10 mouse cellular contexts compared by ENCODE assay signal in the genomic region with DNA sequence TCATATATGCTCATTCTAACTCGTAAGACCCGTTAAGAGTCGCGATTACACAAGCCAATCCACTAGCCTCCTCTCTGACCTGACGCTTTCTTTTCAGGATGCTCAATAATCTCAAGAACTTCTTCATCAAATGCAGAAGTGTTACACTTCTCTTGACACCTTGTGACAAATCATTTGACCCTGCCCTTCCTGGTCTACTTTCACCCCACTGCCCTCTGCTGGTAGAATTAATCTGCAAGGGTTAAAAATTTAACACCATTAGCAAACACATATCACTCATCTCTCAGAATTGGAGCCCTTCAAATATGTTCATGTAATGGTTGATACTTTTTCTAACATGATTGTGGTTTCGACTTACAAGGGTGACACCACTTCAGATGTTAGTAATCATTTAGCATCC. TPM values are rescaled to one million over a fixed set of nuclear protein-coding genes. Genes with fewer than 3 reads are reported as not detected.
DNase-seq lines count a peak whose midpoint lies in the region; ATAC-seq lines count a peak whose summit lies in the region.
"Had no signal": no experiment of that assay in that cellular context is flagged by ENCODE, and none has a peak within 500 bp of the region (broad histone marks: within the 10 kb centered on the region; RNA-seq: fewer than 3 reads in every experiment).

No protein-coding gene starts in this region.

- peak; percentile 92 for ATAC-seq in megakaryocyte, adult 5-6 weeks (ENCODE audit: poor library complexity, severe bottlenecking)
- ATAC-seq: midbrain, embryonic 16.5 days had no signal

- intact Hi-C loops in gastrocnemius, postnatal 36 days (cut with DNase I): no loop called here

- DNase-seq in cerebellum, postnatal 10 days: peak; percentile 31 to 46
- DNase-seq in cerebellum, adult 11-12 months: no peak
- peak; percentile 14 for DNase-seq in lung, postnatal 36 days
- DNase-seq in lung, postnatal 4 days: no peak
- DNase-seq in MEL-GATA-1-ER (ENCODE audit: extremely low read depth, low read depth): peak; percentile 22
- no peak for DNase-seq in gastrocnemius, postnatal 36 days
- DNase-seq in testis, postnatal 14 days (ENCODE audit: low spot score): no peak
- DNase-seq: kidney, adult 11 months had no signal

RNA-seq across cellular contexts. Expression of a gene that starts 37.2 kb away (rescaled TPM):
- 31.2 and 42.5 TPM in 2 replicates for total RNA-seq in megakaryocyte, adult 5-6 weeks (2015)
- total RNA-seq in megakaryocyte, adult 5-6 weeks (2017): 23.3 and 25.6 TPM in 2 replicates
- 1 to 10 TPM; 6.6 to 7.3 TPM for total RNA-seq in gastrocnemius, postnatal 36 days (2021)

RNA-seq across cellular contexts. Expression of a gene that starts 37.7 kb away (rescaled TPM):
- 20.1 and 28.7 TPM in 2 replicates for total RNA-seq in megakaryocyte, adult 5-6 weeks (2015)
- total RNA-seq in megakaryocyte, adult 5-6 weeks (2017): 23.7 and 33.2 TPM in 2 replicates
- 1 to 10 TPM; 7.7 to 9.9 TPM for total RNA-seq in gastrocnemius, postnatal 36 days (2021)

Comparison
In these comparisons a context has a peak if more than half of its experiments do, and no peak if none do; other contexts are left out.
1. DNase-seq: peak in cerebellum, postnatal 10 days (2 of 2), lung, postnatal 36 days (single experiment) and MEL-GATA-1-ER (single experiment); none in cerebellum, adult 11-12 months (single experiment), lung, postnatal 4 days (0 of 2), gastrocnemius, postnatal 36 days (0 of 2) and testis, postnatal 14 days (single experiment).